Mouse (Mus musculus) Muller cell, postnatal 12 days (primary cell): ENCODE measurements around the gene Gm6793.

Experiments used
- DNase-seq: peaks from one replicate; pipeline ENCODE4 v3.0.0-alpha.2; 2015; ENCODE audit errors: inconsistent ontology term

Gm6793 gene

DNA sequence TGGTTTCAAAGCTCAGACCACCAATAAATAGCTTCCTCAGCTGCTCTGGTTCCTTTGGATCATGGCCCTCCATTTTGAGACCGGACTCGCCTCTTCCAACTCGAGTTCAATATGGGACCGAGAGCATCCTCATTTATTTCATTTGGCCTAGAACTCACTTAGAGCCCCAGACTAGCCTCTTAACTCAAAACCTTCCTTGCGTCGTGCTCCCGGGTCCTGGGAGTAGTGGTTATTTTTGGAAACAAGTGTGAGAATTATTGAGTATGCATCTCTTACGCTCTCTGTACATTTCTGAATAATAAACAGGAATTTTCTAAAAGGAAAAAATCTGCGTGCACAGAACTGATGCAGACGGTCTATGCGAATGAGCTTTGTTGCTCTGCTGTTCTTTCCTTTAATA, at the start of gene Gm6793:
Gene Gm6793 (minus strand): TSS at position 101 of the 400 bp plus-strand sequence.
- no peak for DNase-seq

DNA sequence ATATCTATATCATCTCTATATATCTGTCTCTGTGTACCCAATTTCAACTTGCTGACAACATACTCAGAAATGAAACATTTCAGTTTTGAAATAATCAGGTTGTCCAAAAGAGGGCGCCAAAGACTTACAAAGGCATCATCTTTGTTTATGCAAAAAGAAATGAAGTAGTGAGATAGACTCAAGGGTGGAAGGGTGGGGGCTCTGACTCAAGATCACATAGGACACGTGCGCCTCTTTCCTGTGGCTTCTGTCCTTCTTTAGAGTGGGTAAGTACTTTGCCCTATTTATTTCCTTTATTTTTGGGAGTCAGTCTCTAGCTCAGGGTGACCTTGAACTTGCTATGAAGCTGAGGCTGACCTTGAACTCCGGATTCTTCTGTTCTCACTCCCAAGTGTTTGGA, 46.5 kb upstream of the Gm6793 start:
- peak; percentile 33 for DNase-seq

DNA sequence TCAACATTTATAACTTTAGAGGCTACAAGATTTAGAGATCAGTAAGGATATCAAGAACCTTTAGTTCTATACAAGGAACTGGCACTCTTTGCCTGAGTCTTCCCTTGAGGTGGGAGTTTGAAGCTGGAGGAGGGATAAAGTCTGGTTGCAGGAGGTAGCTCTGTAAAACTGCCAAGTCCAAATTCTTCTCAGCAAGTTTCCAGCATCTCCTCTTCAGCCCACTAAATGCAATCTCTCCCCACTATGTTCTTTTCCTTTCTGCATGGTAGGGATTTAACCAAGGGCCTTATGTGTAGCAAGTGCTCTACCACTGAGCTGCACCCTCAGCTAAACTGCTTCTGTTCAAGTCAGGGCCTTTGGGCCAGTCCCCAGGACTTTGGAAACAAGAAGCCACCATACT, 39.6 kb upstream of the Gm6793 start:
- no peak for DNase-seq

DNA sequence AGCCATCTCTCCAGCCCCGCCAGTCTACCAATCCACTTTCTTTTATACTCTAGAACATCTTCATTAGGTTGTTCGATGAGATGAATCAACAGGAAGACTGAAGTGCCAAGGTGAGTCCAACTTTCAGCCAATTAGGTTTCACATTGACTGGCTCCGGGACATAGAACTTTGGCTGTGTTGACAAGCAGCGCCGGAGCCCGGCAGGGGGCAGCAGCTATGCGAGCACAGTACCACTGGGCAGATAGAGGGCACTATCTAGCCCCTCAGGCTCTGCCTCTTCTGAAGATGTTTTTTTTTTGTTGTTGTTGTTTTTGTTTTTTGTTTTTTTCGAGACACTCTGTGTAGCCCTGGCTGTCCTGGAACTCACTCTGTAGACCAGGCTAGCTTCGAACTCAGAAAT, 36.7 kb upstream of the Gm6793 start:
- no peak for DNase-seq

DNA sequence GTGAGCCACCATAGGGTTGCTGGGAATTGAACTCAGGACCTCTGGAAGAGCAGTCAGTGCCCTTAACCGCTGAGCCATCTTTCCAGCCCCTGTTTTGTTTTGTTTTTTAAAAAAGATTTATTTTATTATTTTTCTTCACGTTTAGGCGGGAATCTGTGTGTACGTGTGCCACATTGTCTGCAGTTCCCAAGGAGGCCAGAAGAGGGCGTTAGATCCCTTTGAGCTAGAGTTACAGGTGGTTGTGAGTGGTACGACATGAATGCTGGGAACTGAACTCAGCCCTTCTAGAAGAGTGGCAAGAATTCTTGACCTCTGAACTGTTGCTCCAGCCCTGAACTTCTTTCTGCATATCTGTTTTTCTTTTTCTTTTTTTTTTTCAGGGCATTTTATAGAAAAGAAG, 35.1 kb upstream of the Gm6793 start:
- no peak for DNase-seq

DNA sequence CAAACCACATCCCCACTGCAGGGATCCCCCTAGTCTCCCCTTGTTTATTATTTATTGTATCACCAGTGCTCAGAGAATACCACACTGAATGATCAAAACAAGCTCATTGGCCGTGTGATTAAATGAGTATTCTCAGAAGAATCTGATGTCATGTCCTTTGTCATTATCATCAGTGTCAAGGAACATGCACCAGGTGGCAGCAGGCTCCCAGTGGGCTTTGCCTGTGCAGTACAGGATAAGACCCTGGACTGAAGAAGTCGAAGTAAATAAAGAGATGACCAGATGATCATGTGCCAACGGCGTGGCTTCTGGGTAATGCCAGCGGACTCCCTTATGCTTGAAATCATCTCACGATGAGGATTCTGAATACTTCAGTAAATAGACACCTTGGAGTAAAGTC, 33.5 kb upstream of the Gm6793 start:
- no peak for DNase-seq

DNA sequence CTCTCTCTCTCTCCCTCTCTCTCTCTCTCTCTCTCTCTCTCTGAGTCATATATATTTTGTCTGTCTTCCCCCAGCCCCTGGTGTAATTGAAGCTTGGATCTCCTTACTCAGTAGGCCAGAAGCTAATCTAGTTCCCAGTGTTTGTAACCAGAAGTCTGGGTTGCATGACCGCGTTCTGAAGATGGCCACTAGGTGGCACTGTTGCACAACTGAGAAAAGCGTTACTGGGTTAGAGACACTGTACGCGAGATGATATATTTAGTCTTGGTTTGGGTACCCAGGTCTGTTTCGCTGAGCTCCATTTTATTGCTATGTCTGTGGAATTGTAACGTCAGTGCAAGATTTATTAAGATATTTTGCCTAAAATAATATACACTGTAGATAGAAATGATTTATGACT, 31.1 kb upstream of the Gm6793 start:
- peak; percentile 64 for DNase-seq

DNA sequence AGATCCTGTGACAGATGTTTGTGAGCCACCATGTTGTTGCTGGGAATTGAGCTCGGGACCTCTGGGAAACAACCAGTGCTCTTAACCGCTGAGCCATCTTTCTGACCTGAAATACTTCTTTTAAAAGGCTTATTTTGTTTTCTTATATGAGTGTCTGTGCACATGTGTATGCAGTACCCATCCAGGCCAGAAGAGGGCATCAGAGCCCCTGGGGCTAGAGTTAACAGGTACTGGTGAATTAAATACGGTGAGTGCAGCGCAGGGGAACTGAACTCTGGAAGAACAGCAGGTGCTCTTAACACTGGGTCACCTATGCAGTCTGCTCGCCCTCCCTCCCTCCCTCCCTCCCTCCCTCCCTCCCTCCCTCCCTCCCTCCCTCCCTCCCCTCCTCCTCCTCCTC, 30.3 kb upstream of the Gm6793 start:
- DNase-seq: no peak

- DNase-seq: no peak
These were observed 22.7 kb upstream of the Gm6793 start for GRCm38 (mm10) chr8:112037521-112037920.

- peak; percentile 58 for DNase-seq
These were observed 19.8 kb upstream of the Gm6793 start for GRCm38 (mm10) chr8:112034603-112035002.

- no peak for DNase-seq
These were observed 18.2 kb upstream of the Gm6793 start for GRCm38 (mm10) chr8:112033071-112033470.

- DNase-seq: no peak
These were observed 15.8 kb upstream of the Gm6793 start for GRCm38 (mm10) chr8:112030663-112031062.

- DNase-seq: no peak
These were observed 14.6 kb upstream of the Gm6793 start for GRCm38 (mm10) chr8:112029455-112029854.

DNA sequence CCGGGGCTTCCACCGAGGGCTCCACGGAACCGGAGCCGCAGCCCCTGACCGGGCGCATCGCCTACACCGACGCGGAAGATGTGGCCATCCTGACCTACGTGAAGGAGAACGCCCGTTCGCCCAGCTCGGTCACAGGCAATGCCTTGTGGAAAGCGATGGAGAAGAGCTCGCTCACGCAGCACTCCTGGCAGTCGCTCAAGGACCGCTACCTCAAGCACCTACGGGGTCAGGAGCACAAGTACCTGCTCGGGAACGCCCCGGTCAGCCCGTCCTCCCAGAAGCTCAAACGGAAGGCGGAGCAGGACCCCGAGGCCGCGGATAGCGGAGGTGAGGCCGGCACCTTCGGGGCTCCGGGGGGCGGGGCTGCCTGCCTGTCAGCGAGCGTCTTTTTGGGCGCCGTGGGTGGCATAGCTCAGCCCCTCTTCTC, 3.0 kb downstream of the Gm6793 start:
- peak; percentile 47 for DNase-seq

GRCm38 (mm10) chr8:112010997-112011815, 3.6 kb downstream of the Gm6793 start, which contains the start of the genes Kars and Terf2ip:
Gene Kars (minus strand): TSS chr8:112011323.
Gene Terf2ip (plus strand): TSS chr8:112011398.
- peak; percentile 94 for DNase-seq

GRCm38 (mm10) chr8:112009558-112009957, 5.3 kb downstream of the Gm6793 start:
- DNase-seq: no peak

DNA sequence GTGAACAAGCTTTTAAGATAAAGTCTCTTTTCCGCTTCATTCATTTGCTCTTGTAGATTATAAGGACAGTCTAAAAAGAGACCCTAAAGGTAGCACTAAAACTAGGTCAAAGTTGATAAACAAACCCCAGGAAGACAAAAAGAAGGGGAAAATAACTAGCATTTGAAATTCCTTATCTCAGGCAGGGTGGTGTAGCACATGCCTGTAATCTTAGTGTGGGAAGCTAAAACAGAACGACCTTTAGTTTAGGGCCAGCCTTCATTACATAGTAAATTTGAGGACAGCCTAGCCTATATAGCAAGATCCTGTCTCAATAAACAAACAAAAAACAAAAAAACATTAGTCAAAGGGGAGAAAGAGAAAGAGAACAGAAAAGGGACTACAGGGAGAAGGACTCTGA, 7.2 kb downstream of the Gm6793 start:
- DNase-seq: no peak

- DNase-seq: no peak
These were observed 9.2 kb downstream of the Gm6793 start for GRCm38 (mm10) chr8:112005601-112006000.

DNA sequence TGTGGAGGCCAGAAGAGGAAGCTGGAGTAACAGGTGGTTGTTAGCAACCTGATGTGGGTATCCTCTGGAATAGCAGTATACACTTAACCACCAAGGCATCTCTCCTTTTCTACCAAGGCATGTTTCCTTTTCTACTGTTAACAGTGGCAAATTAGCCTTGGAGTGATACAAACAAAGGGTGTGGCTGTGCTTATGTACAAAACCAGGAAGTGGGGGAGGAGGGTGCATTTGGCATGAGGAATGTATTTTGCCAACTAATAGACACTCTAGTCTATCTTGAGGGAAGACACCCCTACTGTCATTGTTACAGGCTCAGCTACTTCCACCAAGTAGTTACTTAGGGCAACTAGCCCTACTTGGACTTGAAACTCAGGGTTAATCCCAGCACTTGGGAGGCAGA, 10.1 kb downstream of the Gm6793 start:
- DNase-seq: no peak

DNA sequence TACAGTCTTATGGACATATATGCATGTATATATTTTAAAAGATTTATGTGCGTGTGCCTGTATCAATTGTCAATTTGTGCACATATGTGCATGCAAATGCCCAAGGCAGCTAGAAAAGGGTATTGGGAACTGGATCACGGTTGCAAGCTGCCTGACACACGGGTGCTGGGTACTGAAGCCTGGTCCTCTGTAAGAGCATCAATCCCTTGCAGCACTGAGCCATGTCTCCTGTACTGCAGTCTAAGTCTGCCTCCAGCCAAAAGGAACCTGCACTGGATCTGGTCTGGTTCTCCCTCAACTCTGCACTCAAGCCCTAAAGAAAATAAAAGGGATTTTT, 22.2 kb downstream of the Gm6793 start:
- DNase-seq: no peak

GRCm38 (mm10) chr8:111992013-111992702, 22.7 kb downstream of the Gm6793 start, which contains the start of gene Adat1:
Gene Adat1 (minus strand): TSS chr8:111992302.
- DNase-seq: peak; percentile 78

GRCm38 (mm10) chr8:111991278-111991677, 23.6 kb downstream of the Gm6793 start:
- no peak for DNase-seq

DNA sequence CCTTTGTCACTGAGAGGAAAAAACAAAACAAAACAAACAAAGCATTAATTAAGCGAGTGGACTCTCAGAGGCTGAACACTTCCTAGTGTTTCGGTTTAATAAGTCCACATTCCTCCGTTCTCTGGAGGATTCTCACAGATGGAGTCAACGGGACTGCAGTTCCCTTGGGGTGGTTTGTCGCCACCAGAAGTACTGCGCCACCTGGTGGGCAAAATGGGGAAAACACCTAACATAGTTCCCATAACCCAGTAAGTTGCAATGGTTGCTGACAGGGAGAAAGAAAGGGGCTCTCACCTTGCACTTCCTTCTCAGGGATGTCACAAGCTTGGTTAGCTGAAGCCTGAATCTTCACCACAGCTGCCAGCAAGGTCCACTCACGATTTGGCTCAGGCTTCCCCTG, 24.9 kb downstream of the Gm6793 start:
- peak; percentile 57 for DNase-seq
